Mouse (Mus musculus) embryonic stem cell, embryonic (primary cell): Measurements from ENCODE around the gene Rplp0.

Experiments
- CTCF ChIA-PET, 4 experiments: fragments of 300-600 bp in 2 of 4; fragments of 350-600 bp in 2 of 4; sonication (Branson Sonifier 250); formaldehyde crosslinking; loops; one replicate each; lab custom pipeline; 2022; ENCODE audit warnings: inconsistent platforms in 2 of 4; lab: Charles Lee
- POLR2A ChIA-PET, 4 experiments: fragments of 300-600 bp in 2 of 4; fragments of 350-600 bp in 2 of 4; sonication (Branson Sonifier 250); formaldehyde crosslinking; loops; one replicate each; lab custom pipeline; 2022; ENCODE audit warnings: antibody characterized with exemption in 4 of 4, inconsistent platforms in 1 of 4; lab: Charles Lee

Gene Rplp0

DNA sequence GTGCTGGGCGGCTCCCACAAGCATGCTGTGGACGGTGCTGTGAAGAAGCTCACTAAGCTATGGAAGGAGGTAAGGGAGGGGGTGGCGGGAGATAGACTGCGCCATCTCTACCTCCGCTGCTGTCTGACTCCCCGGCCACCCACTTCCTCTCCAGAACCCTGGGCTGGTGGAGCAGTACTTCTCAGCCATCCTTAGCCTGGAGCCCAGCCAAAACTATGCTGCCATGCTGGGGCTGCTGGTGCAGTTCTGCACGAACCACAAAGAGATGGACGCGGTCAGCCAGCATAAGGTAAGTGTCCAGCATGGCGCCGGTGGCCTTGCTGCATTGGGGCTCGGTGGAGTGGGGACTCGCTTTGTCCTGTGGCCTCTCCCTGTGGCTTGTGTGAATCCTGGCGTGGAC is 19.7 kb downstream of the Rplp0 start:
- ChIA-PET CTCF (interaction anchor here in 1 of 4 experiments (2.1 kb wide), 1 partner anchor 35 kb away, joined by 5 read pairs; no protein-coding TSS in a partner anchor), POLR2A (interaction anchor here in 2 of 4 experiments (1.2 to 5.0 kb wide), 3 partner anchors 8 to 20 kb away, joined by 5 to 40 read pairs (median 19); partner anchors contain the start of gene Rplp0 (in 2 of the 2))

DNA sequence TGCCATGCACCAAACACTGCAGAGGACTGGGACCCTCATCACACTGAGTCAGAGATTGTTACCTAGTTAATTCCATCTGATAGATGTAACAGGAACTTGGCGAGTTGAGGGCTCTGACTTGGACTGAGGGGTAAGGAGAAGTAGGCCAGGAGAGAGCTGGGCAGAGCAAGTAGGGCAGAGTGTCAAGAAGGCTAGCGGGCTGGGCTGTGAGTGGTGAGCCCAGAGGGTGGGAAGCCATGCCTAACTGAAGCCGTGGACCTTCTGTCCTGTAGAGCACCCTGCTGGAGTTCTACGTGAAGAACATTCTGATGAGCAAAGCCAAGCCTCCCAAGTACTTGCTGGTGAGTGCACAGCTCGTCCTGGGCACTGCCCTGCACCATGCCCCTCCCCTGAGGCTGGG is 20.1 kb downstream of the Rplp0 start:
- CTCF ChIA-PET, result interaction anchor here in 1 of 4 experiments (0.6 kb wide), 1 partner anchor 57 kb away, joined by 5 read pairs; no protein-coding TSS in a partner anchor
- POLR2A ChIA-PET, result interaction anchor here in 2 of 4 experiments (0.9 to 5.0 kb wide), 4 partner anchors 9 to 100 kb away, joined by 3 to 40 read pairs (median 8); no protein-coding TSS in a partner anchor

DNA sequence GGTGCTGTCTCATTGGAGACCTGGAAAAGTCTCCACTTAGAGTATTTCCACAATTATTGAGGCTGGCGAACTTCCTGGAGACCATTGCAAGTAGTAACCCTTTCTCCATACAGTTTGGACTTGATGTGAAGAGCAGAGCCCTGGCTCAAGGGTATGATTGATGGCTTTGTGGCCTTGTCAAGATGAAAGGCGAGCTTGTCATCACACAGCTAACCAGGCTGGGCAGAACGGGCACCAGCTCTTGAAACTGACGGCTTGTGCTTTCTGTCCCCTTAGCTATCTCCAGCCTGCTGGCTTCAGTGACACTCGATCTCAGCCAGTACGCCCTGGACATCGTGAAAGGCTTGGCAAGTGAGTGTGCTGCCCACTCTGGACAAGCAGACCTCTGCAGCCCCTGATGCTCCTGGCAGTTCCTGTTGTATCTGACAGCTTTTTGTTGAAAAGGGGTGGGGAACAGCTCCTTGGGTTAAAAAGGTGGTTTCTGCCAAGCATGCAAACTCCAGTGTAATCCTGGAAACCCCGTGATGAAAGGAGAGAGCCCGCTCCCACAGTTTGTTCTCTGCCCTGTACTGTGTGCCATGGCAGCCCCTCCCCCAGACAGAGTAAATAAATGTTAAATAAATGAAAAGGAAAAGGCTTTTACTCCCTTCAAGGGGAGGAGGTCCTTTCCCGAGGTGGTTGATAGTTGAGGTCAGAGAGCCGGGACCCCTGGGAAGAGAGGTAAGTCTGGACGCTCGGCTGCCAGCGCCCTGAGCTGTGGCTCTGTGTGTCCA is 21.1 kb downstream of the Rplp0 start:
- POLR2A ChIA-PET, result interaction anchor here in 3 of 4 experiments (0.7 to 5.0 kb wide), 15 partner anchors 10 to 122 kb away, joined by 3 to 40 read pairs (median 4); partner anchors contain the start of gene Rplp0 (in 1 of the 3)
- CTCF ChIA-PET, result interaction anchor here in 2 of 4 experiments (0.6 to 1.6 kb wide), 2 partner anchors 42 kb away, joined by 4 read pairs; no protein-coding TSS in a partner anchor

DNA sequence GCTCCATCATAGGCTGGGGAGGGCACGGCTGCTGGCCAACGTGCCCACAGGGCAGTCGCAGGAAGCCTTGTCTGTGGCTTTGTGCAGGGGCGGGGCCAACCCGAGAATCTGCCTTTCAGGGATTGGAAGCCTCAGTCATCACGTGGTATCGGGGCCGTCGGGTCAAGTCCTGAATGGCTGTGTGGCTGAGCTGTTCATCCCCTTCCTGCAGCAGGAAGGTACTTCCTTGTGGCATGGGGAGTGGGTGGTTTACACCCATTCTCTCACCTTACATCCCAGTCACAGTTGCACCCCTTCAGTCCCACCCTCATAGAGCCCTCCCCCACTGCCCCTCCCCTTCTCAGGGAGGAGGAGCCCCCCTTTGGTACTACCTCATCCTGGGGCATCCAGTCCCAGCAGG is 22.4 kb downstream of the Rplp0 start:
- CTCF ChIA-PET, result interaction anchor here in 2 of 4 experiments (0.6 to 1.7 kb wide), 10 partner anchors 12 to 1902 kb away, joined by 3 to 7 read pairs (median 4); no protein-coding TSS in a partner anchor
- POLR2A ChIA-PET, result interaction anchor here (0.5 to 5.0 kb wide), 42 partner anchors 9 to 281 kb away, joined by 3 to 40 read pairs (median 4); partner anchors contain the start of genes Rplp0 (in 3 of the 4), Sirt4 (in 2 of the 4), Dynll1 (in 1 of the 4) and Rab35 (in 1 of the 4)

DNA sequence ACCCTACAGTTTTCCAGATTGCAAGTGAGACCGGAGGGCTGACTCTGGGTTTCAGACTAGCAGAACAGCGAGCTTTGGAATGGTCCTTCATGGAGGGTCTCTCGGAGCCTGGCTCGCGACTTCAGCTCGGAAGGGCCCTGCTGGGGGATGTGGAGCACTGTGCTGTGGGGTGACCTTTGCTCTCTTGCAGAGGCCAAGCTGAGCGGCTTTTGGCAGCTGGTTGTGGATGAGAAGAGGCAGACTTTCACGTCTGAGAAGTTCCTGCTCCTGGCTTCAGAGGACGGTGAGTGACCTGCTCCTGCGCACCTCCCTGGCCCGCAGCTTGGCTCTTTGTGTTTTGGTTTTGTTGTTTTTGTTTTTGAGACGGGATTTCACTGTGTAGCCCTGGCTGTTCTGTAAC is 26.3 kb downstream of the Rplp0 start:
- ChIA-PET POLR2A (interaction anchor here in 2 of 4 experiments (0.6 to 3.4 kb wide), 13 partner anchors 9 to 178 kb away, joined by 3 to 19 read pairs (median 5); partner anchors contain the start of genes Rab35 (in 1 of the 2) and Rplp0 (in 1 of the 2)), CTCF (no interaction called here)

DNA sequence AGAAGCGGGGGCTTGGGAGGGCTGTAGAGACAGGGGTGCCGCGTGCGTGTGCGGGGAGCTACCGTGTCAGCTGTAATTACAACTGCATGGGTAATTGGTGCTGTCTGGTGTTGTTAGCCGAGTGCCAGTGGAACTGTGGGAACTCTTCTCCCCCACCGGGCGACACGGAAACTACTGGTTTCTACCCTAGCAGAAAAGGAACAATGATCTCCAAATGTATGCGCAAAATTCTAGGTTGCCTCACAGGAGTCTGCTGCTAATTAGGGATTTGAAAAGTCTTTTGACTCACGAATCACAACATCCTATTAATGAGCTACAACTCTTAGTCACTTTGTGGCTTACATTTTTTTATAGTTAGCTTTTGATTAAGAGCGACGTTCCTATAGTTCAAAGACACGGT is 26.9 kb downstream of the Rplp0 start:
- POLR2A ChIA-PET, result interaction anchor here in 3 of 4 experiments (0.6 to 3.4 kb wide), 12 partner anchors 10 to 178 kb away, joined by 3 to 19 read pairs (median 6); partner anchors contain the start of gene Rplp0 (in 2 of the 3)
- CTCF ChIA-PET, result interaction anchor here in 3 of 4 experiments (0.7 to 1.0 kb wide), 3 partner anchors 21 to 29 kb away, joined by 3 to 9 read pairs (median 4); partner anchors contain the start of gene Rplp0 (in 1 of the 3)

DNA sequence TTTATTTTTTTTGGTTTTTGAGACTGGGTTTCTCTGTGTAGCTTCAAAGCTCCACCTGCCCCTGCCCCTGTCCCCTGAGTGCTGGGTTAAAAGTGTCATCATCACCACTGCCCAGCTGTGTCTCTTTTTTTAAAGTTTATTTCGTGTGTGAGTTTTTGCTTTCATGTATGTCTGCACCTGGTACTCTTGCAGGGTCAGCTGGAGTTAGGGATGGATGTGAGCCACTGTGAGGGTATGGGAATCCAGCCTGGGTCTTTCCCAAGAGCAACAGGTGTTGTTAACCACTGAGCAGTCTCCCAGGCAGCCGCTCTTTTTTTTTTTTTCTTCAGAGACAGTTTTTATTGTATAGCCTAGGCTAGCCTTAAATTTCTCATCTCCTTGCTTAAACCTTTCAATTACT is 27.5 kb downstream of the Rplp0 start:
- POLR2A ChIA-PET, result interaction anchor here (0.5 to 3.4 kb wide), 11 partner anchors 10 to 287 kb away, joined by 3 to 19 read pairs (median 6); partner anchors contain the start of gene Rplp0 (in 2 of the 4)

DNA sequence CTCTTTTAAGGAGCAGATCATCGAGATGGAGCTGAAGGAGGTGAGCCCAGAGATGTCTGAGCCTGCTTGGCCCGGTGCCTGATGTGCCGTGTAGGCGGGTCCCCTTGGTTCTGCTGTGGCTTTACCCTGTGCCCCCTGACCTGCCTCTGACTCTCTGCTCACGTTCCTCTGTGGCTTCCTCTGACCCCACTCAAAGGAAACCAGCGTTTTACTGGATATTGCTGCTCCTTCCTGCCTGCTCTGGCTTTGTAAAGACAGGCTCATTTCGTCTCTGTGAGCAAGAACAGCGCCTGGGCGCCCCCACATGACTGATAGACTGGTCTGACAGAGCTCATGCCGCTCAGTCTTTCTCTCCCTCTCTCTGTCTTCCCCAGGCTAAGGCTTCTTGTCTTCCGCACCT is 31.8 kb downstream of the Rplp0 start:
- CTCF ChIA-PET, result interaction anchor here in 2 of 4 experiments (0.7 to 1.7 kb wide), 2 partner anchors 12 to 24 kb away, joined by 3 to 4 read pairs; no protein-coding TSS in a partner anchor
- POLR2A ChIA-PET, result interaction anchor here in 3 of 4 experiments (0.5 to 1.5 kb wide), 4 partner anchors 9 to 265 kb away, joined by 3 to 4 read pairs (median 3); partner anchors contain the start of gene Rplp0 (in 1 of the 3)

More for the DNA sequence above, 27.5 kb downstream of the Rplp0 start:
- CTCF ChIA-PET, result interaction anchor here in 3 of 4 experiments (0.5 to 1.0 kb wide), 5 partner anchors 20 to 495 kb away, joined by 3 to 9 read pairs (median 4); partner anchors contain the start of gene Rplp0 (in 1 of the 3)

DNA sequence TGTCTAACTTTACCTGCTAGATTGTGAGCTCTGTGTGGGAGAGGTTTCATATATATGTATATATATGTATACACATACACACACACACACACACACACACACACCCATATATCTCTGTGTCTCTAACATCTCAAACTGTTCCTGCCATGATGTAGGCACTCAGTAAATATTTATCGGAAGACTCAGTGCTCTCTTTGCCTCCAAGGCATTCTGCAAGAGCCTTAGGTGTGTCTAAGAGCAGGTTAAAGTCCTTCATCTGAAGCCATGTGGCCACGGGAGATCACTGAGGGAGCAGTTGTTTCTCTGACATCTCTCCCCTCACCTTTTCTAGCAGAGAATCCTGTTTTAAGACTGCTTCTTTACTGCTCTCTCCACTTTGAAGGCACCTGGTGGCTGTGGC is 32.2 kb downstream of the Rplp0 start:
- CTCF ChIA-PET, result interaction anchor here in 2 of 4 experiments (0.7 to 1.7 kb wide), 2 partner anchors 11 to 23 kb away, joined by 3 to 4 read pairs; no protein-coding TSS in a partner anchor

DNA sequence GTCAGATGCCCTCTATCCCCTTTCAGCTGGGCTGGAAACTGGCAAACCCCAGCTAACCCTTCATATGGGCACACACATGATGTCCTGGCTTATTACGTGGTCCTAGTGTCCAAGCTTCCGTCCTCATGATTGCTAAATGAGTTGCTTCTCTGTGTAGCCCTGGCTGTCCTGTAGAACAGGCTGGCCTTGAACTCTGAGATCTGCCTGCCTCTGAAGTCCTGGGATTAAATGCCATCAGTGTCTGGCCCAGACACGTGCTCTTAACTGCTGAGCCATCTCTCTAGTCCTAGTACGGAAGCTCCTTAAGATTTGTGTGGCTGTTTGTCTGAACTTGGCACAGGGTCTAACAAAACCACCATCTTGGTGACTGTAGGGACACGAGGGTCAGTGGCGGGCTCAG is 44.3 kb downstream of the Rplp0 start:
- ChIA-PET POLR2A (interaction anchor here in 2 of 4 experiments (0.9 to 2.9 kb wide), 6 partner anchors 8 to 45 kb away, joined by 3 to 11 read pairs (median 4); partner anchors contain the start of gene Rplp0 (in 1 of the 2)), CTCF (no interaction called here)

More for the DNA sequence above, 32.2 kb downstream of the Rplp0 start:
- POLR2A ChIA-PET, result interaction anchor here in 3 of 4 experiments (0.5 to 1.5 kb wide), 4 partner anchors 10 to 265 kb away, joined by 3 to 4 read pairs (median 3); partner anchors contain the start of gene Rplp0 (in 1 of the 3)

DNA sequence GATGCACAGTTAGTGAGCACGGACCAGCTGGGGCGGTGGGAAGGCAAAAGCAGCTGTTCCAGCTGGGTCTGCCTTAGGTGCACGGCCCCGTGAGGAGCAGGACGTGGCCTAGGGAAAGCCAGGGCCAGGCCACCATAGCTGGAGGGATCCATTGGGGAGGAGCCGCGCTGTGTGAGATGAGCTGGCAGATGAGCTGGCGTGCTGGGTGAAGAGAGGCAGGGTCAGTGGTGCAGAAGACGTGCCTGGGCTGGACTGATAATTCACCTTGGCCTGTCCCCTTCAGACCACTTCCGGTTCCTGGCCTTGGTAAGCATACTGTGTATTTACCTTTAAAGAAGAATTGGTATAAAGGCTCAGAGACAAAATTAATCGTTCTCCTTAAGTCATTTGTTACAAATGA is 52.3 kb downstream of the Rplp0 start:
- ChIA-PET CTCF (interaction anchor here in 2 of 4 experiments (0.6 to 1.3 kb wide), 2 partner anchors 53 to 346 kb away, joined by 3 to 4 read pairs; no protein-coding TSS in a partner anchor), POLR2A (interaction anchor here in 3 of 4 experiments (0.7 to 3.2 kb wide), 7 partner anchors 8 to 95 kb away, joined by 3 to 10 read pairs (median 5); partner anchors contain the start of gene Rab35 (in 1 of the 3))
